Mouse (Mus musculus) thymus, adult 2 months (tissue): ENCODE measurements around the gene Defb36.

ENCODE experiments used
- CTCF ChIP-seq: fragments of 200-500 bp; IDR thresholded peaks from 2 replicates; pipeline ENCODE4 v1.5.1; 2012; ENCODE audit warnings: mild to moderate bottlenecking, control low read depth, low read length, moderate library complexity, borderline replicate concordance; ENCODE audit not compliant: control insufficient read depth, poor library complexity, insufficient read depth; ENCODE audit errors: extremely low read depth
- POLR2A ChIP-seq: fragments of 200-500 bp; IDR thresholded peaks from 2 replicates; pipeline ENCODE4 v1.6.1; 2012; ENCODE audit warnings: mild to moderate bottlenecking, low read length, control low read depth, moderate library complexity; ENCODE audit not compliant: control insufficient read depth, poor library complexity, insufficient read depth; ENCODE audit errors: extremely low read depth

DNA sequence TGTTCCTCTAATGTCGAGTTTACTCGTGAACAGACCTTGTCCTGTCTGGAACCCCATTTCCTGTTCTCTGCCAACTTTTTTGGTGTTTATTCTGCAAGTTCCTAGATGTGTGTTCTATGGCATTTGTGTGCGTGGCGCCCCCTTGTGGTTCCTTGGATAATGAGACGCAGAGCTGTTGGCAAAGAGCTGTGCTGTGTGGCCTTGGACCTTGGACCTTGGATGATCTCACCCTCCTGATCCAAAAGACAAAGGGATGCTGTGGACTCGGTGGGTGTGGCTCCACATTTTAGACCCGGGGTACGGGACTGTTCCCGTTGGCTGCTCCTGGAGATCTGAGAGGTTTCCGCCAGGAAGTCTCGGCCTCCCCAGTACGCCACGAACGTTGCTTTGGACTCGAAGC is at the start of gene Defb36:
- TF ChIP-seq POLR2A (no peak), CTCF (peak; percentile 60; the same call in 1 of the 2 replicates)
